Comparison of ENCODE assay signal across 19 mouse cellular contexts in the genomic region with DNA sequence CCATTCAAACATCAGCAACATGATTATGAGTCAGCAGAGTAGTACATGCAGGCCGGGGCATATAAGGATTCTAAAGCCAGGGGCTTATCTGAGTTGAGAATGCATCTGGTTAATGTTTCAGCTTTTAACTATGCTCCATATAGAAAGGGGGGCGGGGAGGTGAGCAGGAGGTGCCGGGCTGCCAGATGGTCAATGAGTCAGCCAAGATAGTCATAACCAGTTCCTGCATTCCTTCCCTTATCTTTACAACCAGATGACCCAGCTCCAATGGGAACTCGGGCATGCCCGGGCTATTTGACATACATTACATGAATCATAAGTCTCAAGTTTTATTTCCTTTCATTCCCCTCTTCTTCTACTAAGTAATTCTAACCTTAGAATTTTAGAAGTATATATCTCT.
A peak's percentile ranks its signal among the peaks of the same experiment; 100 is the strongest.
DNase-seq lines count a peak whose midpoint lies in the region; ATAC-seq and TF ChIP-seq lines count a peak whose summit lies in the region.
"Had no signal": no experiment of that assay in that cellular context is flagged by ENCODE, and none has a peak within 500 bp of the region (broad histone marks: within the 10 kb centered on the region; RNA-seq: fewer than 3 reads in every experiment).

No protein-coding gene starts in this region.

- no peaks in the 10 kb centered on the region for H3K36me3 ChIP-seq in intestine, postnatal 0 days (ENCODE audit: control insufficient read depth, insufficient read depth)
- H3K36me3 ChIP-seq: embryonic facial prominence, embryonic 12.5 days; forebrain, embryonic 15.5 days; heart, embryonic 10.5 days; heart, embryonic 15.5 days; hindbrain, embryonic 10.5 days had no signal

- H3K4me1 ChIP-seq in intestine, postnatal 0 days (replicated peaks; ENCODE audit: control insufficient read depth, insufficient read depth, low read length): no peaks in the 10 kb centered on the region
- H3K4me1 ChIP-seq: embryonic facial prominence, embryonic 12.5 days; forebrain, embryonic 15.5 days; heart, embryonic 10.5 days; heart, embryonic 15.5 days; hindbrain, embryonic 10.5 days had no signal

- H3K27me3 ChIP-seq in intestine, postnatal 0 days (replicated peaks; ENCODE audit: control insufficient read depth, insufficient read depth, low read length): no peaks in the 10 kb centered on the region
- H3K27me3 ChIP-seq: embryonic facial prominence, embryonic 12.5 days; forebrain, embryonic 15.5 days; heart, embryonic 15.5 days had no signal

- H3K27ac ChIP-seq in intestine, postnatal 0 days (ENCODE audit: low read depth, low read length): no peak overlapping the region
- H3K27ac ChIP-seq: embryonic facial prominence, embryonic 12.5 days; forebrain, embryonic 15.5 days; heart, embryonic 10.5 days; heart, embryonic 15.5 days; hindbrain, embryonic 10.5 days; hindbrain, embryonic 14.5 days had no signal

- H3K9ac ChIP-seq in intestine, postnatal 0 days (ENCODE audit: low read depth, low read length): no peak overlapping the region
- H3K9ac ChIP-seq: embryonic facial prominence, embryonic 12.5 days; forebrain, embryonic 15.5 days; heart, embryonic 15.5 days; hindbrain, embryonic 14.5 days had no signal

- H3K4me3 ChIP-seq in intestine, postnatal 0 days (ENCODE audit: low read depth, low read length): no peak overlapping the region
- H3K4me3 ChIP-seq: embryonic facial prominence, embryonic 12.5 days; forebrain, embryonic 15.5 days; heart, embryonic 10.5 days; heart, embryonic 15.5 days; hindbrain, embryonic 10.5 days had no signal

- H3K4me2 ChIP-seq in intestine, postnatal 0 days (replicated peaks; ENCODE audit: low read depth): no peak overlapping the region
- H3K4me2 ChIP-seq: embryonic facial prominence, embryonic 12.5 days; forebrain, embryonic 15.5 days; heart, embryonic 15.5 days; hindbrain, embryonic 14.5 days had no signal

- H3K9me3 ChIP-seq in intestine, postnatal 0 days (ENCODE audit: control insufficient read depth): no peaks in the 10 kb centered on the region
- H3K9me3 ChIP-seq: embryonic facial prominence, embryonic 12.5 days; forebrain, embryonic 15.5 days; heart, embryonic 10.5 days; heart, embryonic 15.5 days had no signal

- 49% methylated on average over 5 of the region's 5 CpGs for WGBS in intestine, postnatal 0 days

- TF ChIP-seq CTCF in intestine, postnatal 0 days (IDR thresholded peaks at IDR 0.05; ENCODE audit: low read depth): no peak

- peak; percentile 91 for ATAC-seq in intestine, postnatal 0 days
- no peak for ATAC-seq in cerebellum, adult (ENCODE audit: insufficient number of reproducible peaks, low FRiP score, low TSS enrichment)
- ATAC-seq: forebrain, embryonic 15.5 days had no signal

- DNase-seq in 416B (ENCODE audit: low read depth): peak; percentile 43
- peak; percentile 14 for DNase-seq in MN1 (ENCODE audit: low spot score)
- no peak for DNase-seq in kidney, adult 11 months
- no peak for DNase-seq in gastrocnemius, adult 8-10 months (ENCODE audit: low spot score in 2 of 2)
- DNase-seq: adrenal gland, postnatal 10 days; cerebellum, adult 11-12 months; cerebellum, adult 9-10 months; cerebellum, postnatal 25 days; gastrocnemius, postnatal 10 days; heart, adult 18-20 months; heart, postnatal 14 days had no signal

Comparison
In these comparisons a context has a peak if more than half of its experiments do, and no peak if none do; other contexts are left out.
1. DNase-seq: peak in 416B (single experiment) and MN1 (single experiment); none in kidney, adult 11 months (single experiment) and gastrocnemius, adult 8-10 months (0 of 2).